Mouse (Mus musculus) testis, adult 2 months (tissue): Measurements from ENCODE around the gene Il15ra.

Experiments
- CTCF ChIP-seq: fragments of 200-500 bp; IDR thresholded peaks from 2 replicates; pipeline ENCODE4 v1.5.1; 2012; ENCODE audit warnings: low read depth, mild to moderate bottlenecking, inconsistent platforms, low read length, moderate library complexity; ENCODE audit not compliant: control insufficient read depth, insufficient read depth, insufficient replicate concordance
- POLR2A ChIP-seq: fragments of 200-500 bp; IDR thresholded peaks from 2 replicates; pipeline ENCODE4 v1.6.1; 2012; ENCODE audit warnings: low read depth, mild to moderate bottlenecking, inconsistent platforms, low read length, moderate library complexity; ENCODE audit not compliant: control insufficient read depth

DNA sequence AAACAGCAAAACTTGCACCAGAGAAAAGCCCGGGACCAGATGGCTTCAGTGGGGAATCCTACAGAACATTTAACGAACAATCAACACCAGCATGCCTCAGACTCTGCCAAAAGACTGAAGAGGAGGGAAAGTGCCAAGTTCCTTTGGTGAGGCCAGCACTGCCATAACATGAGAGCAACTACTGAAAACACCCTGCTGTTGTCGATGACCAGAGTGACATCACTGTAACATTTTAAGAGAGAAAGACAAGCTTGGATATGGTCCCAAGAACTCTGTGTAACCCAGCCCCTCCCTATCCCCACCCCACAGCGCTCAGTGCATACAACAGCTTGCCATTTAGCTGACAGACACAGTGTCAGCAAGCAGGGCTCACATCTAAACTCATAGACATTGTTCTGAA, 60.6 kb downstream of the Il15ra start:
- no peak for TF ChIP-seq CTCF
- no peak for TF ChIP-seq POLR2A
